Mouse (Mus musculus): ENCODE results near the gene Gm28269.

The Gm28269 gene

GRCm38 (mm10) chrX:21744997-21745396, at the start of gene Gm28269:
Gene Gm28269 (minus strand): TSS chrX:21745097.
- no peak for DNase-seq (ENCODE audit: low spot score)

- no peak for DNase-seq (ENCODE audit: low spot score)
Measured at GRCm38 (mm10) chrX:21716885-21717284, 28.0 kb downstream of the Gm28269 start.

GRCm38 (mm10) chrX:21715293-21715692, 29.6 kb downstream of the Gm28269 start:
- no peak for DNase-seq (ENCODE audit: low spot score)

- no peak for DNase-seq (ENCODE audit: low spot score)
Measured at GRCm38 (mm10) chrX:21714829-21715228, 30.1 kb downstream of the Gm28269 start, which contains the start of gene Slc6a14. Gene Slc6a14 (plus strand): TSS chrX:21714896.

GRCm38 (mm10) chrX:21704470-21704869, 40.4 kb downstream of the Gm28269 start:
- DNase-seq (ENCODE audit: low spot score), result no peak

- DNase-seq (ENCODE audit: low spot score), result no peak
Measured at GRCm38 (mm10) chrX:21701646-21702045, 43.3 kb downstream of the Gm28269 start.

- DNase-seq (ENCODE audit: low spot score), result no peak
Measured at GRCm38 (mm10) chrX:21695687-21696086, 49.2 kb downstream of the Gm28269 start.

GRCm38 (mm10) chrX:21695220-21695619, 49.7 kb downstream of the Gm28269 start:
- no peak for DNase-seq (ENCODE audit: low spot score)

All from left cerebral cortex, adult 11 months (tissue).